Mouse (Mus musculus): ENCODE results near the gene Plcb3. TPM values are rescaled to one million over a fixed set of nuclear protein-coding genes. Genes with fewer than 3 reads are reported as not detected.

Gene Plcb3
- polyA plus RNA-seq, 1 experiment from 2014 or later, result 15.2 TPM

DNA sequence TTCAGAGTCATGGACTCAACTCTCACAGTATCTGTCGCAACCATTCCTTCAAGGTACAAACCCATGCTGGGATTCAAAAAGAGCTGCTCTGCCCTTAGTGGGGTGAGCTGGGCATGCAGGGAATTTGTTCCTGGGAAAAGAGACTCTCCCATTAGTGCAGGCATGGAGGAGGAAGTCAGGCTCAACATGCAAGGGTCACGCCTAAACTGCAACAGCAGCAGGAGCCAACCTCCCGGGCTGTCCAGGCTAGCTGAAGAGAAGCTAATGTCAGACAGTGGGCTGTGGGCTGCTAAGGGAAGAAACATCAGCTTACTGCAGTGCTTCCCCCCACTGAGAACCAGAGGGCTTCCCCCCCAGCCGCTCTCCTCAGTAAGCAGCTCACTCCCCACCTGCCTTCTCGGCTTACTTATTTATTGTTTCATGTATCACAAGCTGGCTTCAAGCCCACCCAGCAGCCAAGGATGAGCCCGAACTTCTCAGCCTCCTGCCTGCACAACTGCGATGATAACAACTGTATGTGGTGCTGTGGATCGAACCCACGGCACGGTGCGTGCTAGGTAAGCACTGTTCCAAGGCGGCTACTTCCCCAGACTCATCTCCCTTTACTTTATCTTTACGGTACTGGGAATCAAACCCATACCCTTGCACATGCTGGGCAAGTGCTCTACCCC lies 3.9 kb downstream of the Plcb3 start:
- no peak for ATAC-seq (ENCODE audit: insufficient number of reproducible peaks, insufficient read depth, low FRiP score, low read depth)
- Histone ChIP-seq H3K9me3 (ENCODE audit: control insufficient read depth, low read length) (no peaks in the 10 kb centered on the region), H3K36me3 (ENCODE audit: control insufficient read depth, insufficient read depth, low read length) (peaks cover 9% of the 10 kb centered on the region), H3K27me3 (ENCODE audit: control insufficient read depth, insufficient read depth, low read length) (no peaks in the 10 kb centered on the region), H3K27ac (replicated peaks in 1 of 2; ENCODE audit: control insufficient read depth in 1 of 2, insufficient read depth in 1 of 2, low read depth in 2 of 2, low read length in 2 of 2) (peak overlapping the region in 1 of 2 experiments; percentile 19; a peak in 1 of 4 replicates), H3K4me3 (ENCODE audit: control insufficient read depth in 1 of 2, insufficient read depth in 1 of 2, low read depth in 1 of 2, low read length in 2 of 2) (no peak overlapping the region), H3K9ac (ENCODE audit: low read length) (peak overlapping the region; percentile 16; the same call in 1 of the 2 replicates), H3K4me1 (ENCODE audit: control insufficient read depth in 2 of 2, insufficient read depth in 2 of 2, low read length in 2 of 2) (peaks cover 30 to 56% of the 10 kb centered on the region in 2 experiments), H3K4me2 (ENCODE audit: low read length) (no peak overlapping the region)
- 81% methylated on average over 13 of the region's 13 CpGs for WGBS

DNA sequence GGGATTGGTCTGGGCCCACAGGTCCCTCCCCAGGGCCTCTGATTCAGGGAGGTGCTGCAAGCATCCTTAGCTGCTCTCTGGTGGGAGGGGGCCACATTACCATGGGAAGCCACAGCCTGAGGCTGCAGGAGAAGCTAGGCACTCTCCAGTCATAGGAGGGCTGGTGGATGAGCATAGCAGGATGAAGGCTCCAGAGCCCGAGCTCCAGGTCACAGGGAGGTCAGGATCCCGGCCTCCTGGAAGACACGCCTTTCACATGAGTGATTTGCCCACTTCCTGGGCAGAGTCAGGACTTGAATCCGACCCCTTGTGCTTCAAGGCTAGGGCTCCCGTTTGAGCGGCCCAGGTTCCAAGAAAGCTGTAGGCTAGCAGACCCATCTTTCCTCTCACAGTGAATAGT lies 4.6 kb downstream of the Plcb3 start:
- Histone ChIP-seq H3K4me3 (ENCODE audit: control insufficient read depth in 1 of 2, insufficient read depth in 1 of 2, low read depth in 1 of 2, low read length in 2 of 2) (no peak overlapping the region), H3K27ac (replicated peaks in 1 of 2; ENCODE audit: control insufficient read depth in 1 of 2, insufficient read depth in 1 of 2, low read depth in 2 of 2, low read length in 2 of 2) (peak overlapping the region in 1 of 2 experiments; percentile 19; a peak in 1 of 4 replicates), H3K36me3 (ENCODE audit: control insufficient read depth, insufficient read depth, low read length) (peaks cover 2% of the 10 kb centered on the region; the same call in 1 of the 2 replicates), H3K4me1 (ENCODE audit: control insufficient read depth in 2 of 2, insufficient read depth in 2 of 2, low read length in 2 of 2) (peaks cover 28 to 49% of the 10 kb centered on the region in 2 experiments), H3K4me2 (ENCODE audit: low read length) (no peak overlapping the region), H3K9ac (ENCODE audit: low read length) (peak overlapping the region; percentile 16; the same call in 1 of the 2 replicates), H3K27me3 (ENCODE audit: control insufficient read depth, insufficient read depth, low read length) (no peaks in the 10 kb centered on the region), H3K9me3 (ENCODE audit: control insufficient read depth, low read length) (no peaks in the 10 kb centered on the region)
- 41% methylated on average over 6 of the region's 6 CpGs for WGBS
- no peak for ATAC-seq (ENCODE audit: insufficient number of reproducible peaks, insufficient read depth, low FRiP score, low read depth)

DNA sequence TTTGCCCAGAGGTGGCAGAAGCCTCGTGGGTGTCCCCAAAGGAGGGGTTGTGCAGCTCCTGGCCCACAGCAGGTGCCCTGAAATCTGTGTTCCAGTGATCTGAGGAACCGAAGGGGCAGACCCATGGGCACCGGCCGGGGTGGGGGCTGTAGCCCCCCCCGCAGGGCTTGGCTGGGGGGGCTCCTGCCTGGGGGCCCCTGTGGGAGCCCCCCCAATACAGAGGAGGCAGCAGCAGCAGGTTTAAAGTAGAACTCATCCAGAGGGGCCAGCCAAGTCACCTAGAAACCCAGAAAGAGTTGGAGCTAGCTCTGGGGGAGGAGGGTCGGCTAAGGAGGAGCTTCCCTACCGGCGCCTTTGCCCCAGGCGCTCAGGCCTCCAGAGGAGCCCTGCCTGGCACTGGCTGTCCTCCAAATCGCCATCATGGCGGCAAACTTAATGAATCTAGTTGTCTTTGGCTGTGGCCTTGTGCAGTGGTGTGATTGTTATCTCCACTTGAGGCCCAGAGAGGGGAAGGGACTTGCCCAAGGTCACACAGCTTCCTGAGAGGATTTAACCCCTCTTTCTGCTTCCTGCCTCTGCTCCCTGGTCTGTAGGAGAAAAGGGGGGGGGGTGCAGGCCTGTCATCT lies 5.7 kb downstream of the Plcb3 start:
- Histone ChIP-seq H3K27ac (replicated peaks in 1 of 2; ENCODE audit: control insufficient read depth in 1 of 2, insufficient read depth in 1 of 2, low read depth in 2 of 2, low read length in 2 of 2) (peak overlapping the region in 1 of 2 experiments; percentile 42; a peak in 2 of 4 replicates), H3K27me3 (ENCODE audit: control insufficient read depth, insufficient read depth, low read length) (no peaks in the 10 kb centered on the region), H3K9ac (ENCODE audit: low read length) (peak overlapping the region; percentile 81), H3K4me2 (ENCODE audit: low read length) (peak overlapping the region; percentile 70), H3K36me3 (ENCODE audit: control insufficient read depth, insufficient read depth, low read length) (peaks cover 10% of the 10 kb centered on the region), H3K4me1 (ENCODE audit: control insufficient read depth in 2 of 2, insufficient read depth in 2 of 2, low read length in 2 of 2) (peaks cover 26 to 40% of the 10 kb centered on the region in 2 experiments), H3K4me3 (ENCODE audit: control insufficient read depth in 1 of 2, insufficient read depth in 1 of 2, low read depth in 1 of 2, low read length in 2 of 2) (peak overlapping the region in 1 of 2 experiments; percentile 66; a peak in 2 of 4 replicates), H3K9me3 (ENCODE audit: control insufficient read depth, low read length) (no peaks in the 10 kb centered on the region)
- no peak for ATAC-seq (ENCODE audit: insufficient number of reproducible peaks, insufficient read depth, low FRiP score, low read depth)
- 27% methylated on average over 11 of the region's 11 CpGs for WGBS

DNA sequence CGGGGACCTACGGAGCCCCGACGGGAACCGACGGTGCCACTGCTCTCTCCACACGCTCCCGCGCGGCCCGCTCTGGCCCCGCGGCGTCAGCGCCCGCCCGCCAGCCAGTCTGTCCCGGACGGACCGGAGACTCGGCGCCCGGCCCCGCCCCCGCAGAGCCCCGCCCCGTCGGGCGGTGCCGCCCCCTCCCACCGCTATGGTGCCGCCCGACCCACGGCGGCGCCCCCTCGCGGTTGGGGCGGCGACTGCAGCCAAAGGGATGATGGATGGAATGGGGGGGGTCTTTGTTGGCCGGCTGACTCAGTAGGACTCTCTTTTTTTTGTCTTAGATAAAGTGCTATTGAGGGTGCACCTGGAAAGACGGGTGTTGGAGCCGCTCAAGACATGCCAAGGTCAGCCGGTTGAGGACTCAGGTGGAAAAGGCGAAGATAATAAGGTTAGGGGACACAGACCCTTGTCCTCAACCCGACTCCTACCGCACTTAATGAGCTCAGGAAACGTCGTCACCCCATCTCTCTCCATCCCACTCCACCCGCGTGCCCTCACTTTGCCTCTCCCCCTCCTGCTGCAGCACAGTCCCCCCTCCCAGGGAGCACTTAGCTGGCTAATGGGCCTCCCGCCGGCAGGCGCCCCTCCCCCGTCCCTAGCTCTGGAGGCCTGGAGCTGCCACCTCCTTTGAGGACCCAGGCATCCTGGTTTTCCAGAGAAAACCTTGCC lies 6.4 kb downstream of the Plcb3 start:
- Histone ChIP-seq H3K27me3 (ENCODE audit: control insufficient read depth, insufficient read depth, low read length) (no peaks in the 10 kb centered on the region), H3K36me3 (ENCODE audit: control insufficient read depth, insufficient read depth, low read length) (peaks cover 17% of the 10 kb centered on the region), H3K4me3 (ENCODE audit: control insufficient read depth in 1 of 2, insufficient read depth in 1 of 2, low read depth in 1 of 2, low read length in 2 of 2) (peak overlapping the region; percentile 66 to 74), H3K9me3 (ENCODE audit: control insufficient read depth, low read length) (no peaks in the 10 kb centered on the region), H3K4me1 (ENCODE audit: control insufficient read depth in 2 of 2, insufficient read depth in 2 of 2, low read length in 2 of 2) (peaks cover 26 to 40% of the 10 kb centered on the region in 2 experiments), H3K4me2 (ENCODE audit: low read length) (peak overlapping the region; percentile 70), H3K9ac (ENCODE audit: low read length) (peak overlapping the region; percentile 81), H3K27ac (replicated peaks in 1 of 2; ENCODE audit: control insufficient read depth in 1 of 2, insufficient read depth in 1 of 2, low read depth in 2 of 2, low read length in 2 of 2) (peak overlapping the region in 1 of 2 experiments; percentile 42; a peak in 2 of 4 replicates)
- WGBS, result under 1% methylated on average over 44 of the region's 55 CpGs
- peak; percentile 68 for ATAC-seq (ENCODE audit: insufficient number of reproducible peaks, insufficient read depth, low FRiP score, low read depth)

DNA sequence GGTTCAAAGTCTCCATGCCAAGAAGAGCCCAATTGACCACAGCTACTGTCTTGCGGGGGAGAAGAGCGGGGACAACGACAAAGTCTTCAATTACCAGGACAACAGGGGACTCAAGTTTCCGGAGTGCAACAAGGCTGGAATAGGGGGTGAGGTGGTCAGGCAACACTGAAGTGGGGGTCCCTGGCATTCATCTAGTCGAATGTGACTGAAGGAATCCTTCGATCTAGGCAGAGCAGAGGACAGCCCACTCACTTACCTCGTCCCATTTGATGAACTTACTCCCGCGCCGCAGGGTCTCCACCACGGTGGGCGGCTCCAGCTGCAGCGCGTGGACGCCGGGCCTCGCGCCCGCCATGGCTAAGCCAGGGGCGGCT lies 7.0 kb downstream of the Plcb3 start:
- Histone ChIP-seq H3K4me1 (ENCODE audit: control insufficient read depth in 2 of 2, insufficient read depth in 2 of 2, low read length in 2 of 2) (peaks cover 26 to 40% of the 10 kb centered on the region in 2 experiments), H3K4me2 (ENCODE audit: low read length) (peak overlapping the region; percentile 70), H3K27ac (replicated peaks in 1 of 2; ENCODE audit: control insufficient read depth in 1 of 2, insufficient read depth in 1 of 2, low read depth in 2 of 2, low read length in 2 of 2) (peak overlapping the region in 1 of 2 experiments; percentile 41; a peak in 2 of 4 replicates), H3K27me3 (ENCODE audit: control insufficient read depth, insufficient read depth, low read length) (no peaks in the 10 kb centered on the region), H3K9ac (ENCODE audit: low read length) (peak overlapping the region; percentile 81), H3K36me3 (ENCODE audit: control insufficient read depth, insufficient read depth, low read length) (peaks cover 23% of the 10 kb centered on the region), H3K4me3 (ENCODE audit: control insufficient read depth in 1 of 2, insufficient read depth in 1 of 2, low read depth in 1 of 2, low read length in 2 of 2) (peak overlapping the region; percentile 66 to 74), H3K9me3 (ENCODE audit: control insufficient read depth, low read length) (no peaks in the 10 kb centered on the region)
- no peak for ATAC-seq (ENCODE audit: insufficient number of reproducible peaks, insufficient read depth, low FRiP score, low read depth)
- under 1% methylated on average over 20 of the region's 20 CpGs for WGBS

DNA sequence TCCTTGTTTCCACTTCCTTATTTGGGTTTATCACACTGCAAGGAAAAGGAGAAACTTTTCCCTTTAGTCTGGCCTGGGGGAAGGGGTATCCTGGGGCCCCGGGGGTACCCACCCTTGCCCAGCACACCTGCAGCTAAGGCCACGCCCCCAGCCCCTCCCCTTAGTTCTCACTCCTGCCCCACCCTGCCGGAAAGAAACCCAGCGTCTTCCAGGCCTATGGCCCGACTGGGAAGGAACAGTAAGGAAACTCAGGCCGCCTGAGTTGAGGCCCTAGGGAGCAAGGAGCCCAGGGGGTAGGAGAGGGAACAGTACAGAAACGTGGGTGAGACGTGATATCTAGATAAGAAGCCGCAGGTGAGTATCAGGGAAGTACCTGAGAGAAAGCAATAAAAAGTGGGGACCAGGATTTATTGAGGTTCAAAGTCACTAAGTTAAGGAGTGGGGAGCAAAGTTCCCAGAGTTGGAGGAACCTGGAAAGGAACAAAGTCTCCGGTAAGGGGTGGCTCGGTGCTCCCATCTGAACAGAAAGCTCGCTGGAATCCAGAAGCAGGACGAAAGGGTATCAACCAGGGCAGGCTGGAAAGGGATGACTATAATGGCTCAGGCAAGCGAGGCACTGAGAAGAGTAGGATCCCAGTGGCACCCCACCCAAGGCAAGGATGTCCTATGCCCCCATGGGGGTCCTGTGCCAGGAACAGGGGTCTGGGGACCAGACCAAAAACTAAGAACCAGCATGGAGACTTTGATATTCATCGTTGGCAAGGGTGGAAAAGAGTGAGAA lies 7.6 kb downstream of the Plcb3 start:
- Histone ChIP-seq H3K4me3 (ENCODE audit: control insufficient read depth in 1 of 2, insufficient read depth in 1 of 2, low read depth in 1 of 2, low read length in 2 of 2) (peak overlapping the region; percentile 66 to 74), H3K9me3 (ENCODE audit: control insufficient read depth, low read length) (no peaks in the 10 kb centered on the region), H3K27me3 (ENCODE audit: control insufficient read depth, insufficient read depth, low read length) (no peaks in the 10 kb centered on the region), H3K27ac (replicated peaks in 1 of 2; ENCODE audit: control insufficient read depth in 1 of 2, insufficient read depth in 1 of 2, low read depth in 2 of 2, low read length in 2 of 2) (peak overlapping the region in 1 of 2 experiments; percentile 41; a peak in 2 of 4 replicates), H3K36me3 (ENCODE audit: control insufficient read depth, insufficient read depth, low read length) (peaks cover 29% of the 10 kb centered on the region), H3K4me1 (ENCODE audit: control insufficient read depth in 2 of 2, insufficient read depth in 2 of 2, low read length in 2 of 2) (peaks cover 26 to 35% of the 10 kb centered on the region in 2 experiments), H3K9ac (ENCODE audit: low read length) (peak overlapping the region; percentile 81), H3K4me2 (ENCODE audit: low read length) (peak overlapping the region; percentile 70)
- WGBS, result 11% methylated on average over 15 of the region's 15 CpGs
- ATAC-seq (ENCODE audit: insufficient number of reproducible peaks, insufficient read depth, low FRiP score, low read depth), result no peak

DNA sequence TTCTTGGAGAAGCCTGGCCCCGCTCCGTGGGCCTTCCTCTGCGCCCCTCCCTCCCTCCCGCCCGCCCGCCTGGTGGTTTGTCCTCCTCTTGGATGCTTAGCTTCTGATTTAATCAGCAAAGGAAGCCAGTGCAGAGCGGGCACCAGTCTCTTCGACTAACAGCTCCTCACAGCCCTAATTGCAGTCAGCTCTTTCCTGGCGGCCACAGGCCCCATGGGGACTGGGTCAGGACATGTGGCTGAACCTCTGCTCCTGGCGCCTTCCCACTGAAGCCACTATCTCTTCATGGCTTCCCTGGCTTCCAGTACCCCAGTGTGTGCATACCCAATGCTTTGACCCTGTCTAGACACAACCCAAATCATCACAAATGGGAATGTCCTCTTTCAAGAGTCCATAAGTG lies 19.8 kb downstream of the Plcb3 start:
- H3K27me3 ChIP-seq (ENCODE audit: control insufficient read depth, insufficient read depth, low read length), result no peaks in the 10 kb centered on the region
- no peak overlapping the region for H3K4me2 ChIP-seq (ENCODE audit: low read length)
- H3K9ac ChIP-seq (ENCODE audit: low read length), result no peak overlapping the region
- H3K9me3 ChIP-seq (ENCODE audit: control insufficient read depth, low read length), result no peaks in the 10 kb centered on the region
- 79% methylated on average over 10 of the region's 10 CpGs for WGBS
- H3K4me3 ChIP-seq (ENCODE audit: control insufficient read depth in 1 of 2, insufficient read depth in 1 of 2, low read depth in 1 of 2, low read length in 2 of 2), result no peak overlapping the region
- no peak for ATAC-seq (ENCODE audit: insufficient number of reproducible peaks, insufficient read depth, low FRiP score, low read depth)
- H3K27ac ChIP-seq (replicated peaks in 1 of 2; ENCODE audit: control insufficient read depth in 1 of 2, insufficient read depth in 1 of 2, low read depth in 2 of 2, low read length in 2 of 2), result no peak overlapping the region
- H3K4me1 ChIP-seq (ENCODE audit: control insufficient read depth in 2 of 2, insufficient read depth in 2 of 2, low read length in 2 of 2), result peaks cover 25 to 39% of the 10 kb centered on the region in 2 experiments
- peaks cover 63% of the 10 kb centered on the region for H3K36me3 ChIP-seq (ENCODE audit: control insufficient read depth, insufficient read depth, low read length)
